Comparison of ENCODE assay signal across 8 mouse cellular contexts in the genomic region with DNA sequence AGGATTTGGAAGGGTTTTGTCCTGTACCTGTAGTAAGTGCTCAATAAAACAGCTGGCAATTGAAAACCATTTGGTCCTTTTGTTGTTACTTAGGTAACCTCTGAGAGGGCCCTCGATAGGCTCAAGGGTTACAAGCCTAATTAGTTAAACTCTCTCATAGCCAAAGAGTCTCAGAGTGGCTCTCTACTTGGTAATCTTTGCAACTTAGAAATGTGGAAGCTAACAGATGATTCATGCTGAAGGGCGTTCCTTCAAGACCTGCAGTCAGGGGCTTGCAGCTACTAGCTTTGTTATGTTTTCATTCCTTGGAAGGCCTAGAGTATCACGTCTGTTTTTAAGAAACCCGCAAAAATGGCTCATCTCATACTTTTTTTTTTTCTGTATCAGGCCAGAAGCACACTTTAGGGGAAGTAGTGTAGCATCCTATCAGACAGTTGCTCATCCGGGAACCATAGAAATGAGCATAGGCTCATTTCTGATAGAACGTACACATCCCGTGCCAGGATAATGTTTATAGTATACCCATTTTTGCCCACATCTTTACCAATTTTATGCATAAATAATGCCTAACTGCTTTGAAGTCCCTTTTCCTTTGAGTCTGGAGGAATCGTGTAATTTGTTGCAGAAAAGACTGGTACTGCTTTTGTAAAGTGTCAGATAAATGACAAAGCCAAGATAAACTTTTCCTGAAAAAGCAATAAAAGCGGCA. TPM values are rescaled to one million over a fixed set of nuclear protein-coding genes. Genes with fewer than 3 reads are reported as not detected.
DNase-seq lines count a peak whose midpoint lies in the region; ATAC-seq and TF ChIP-seq lines count a peak whose summit lies in the region.

No protein-coding gene starts in this region.

- peaks cover 12% of the 10 kb centered on the region for H3K4me1 ChIP-seq in hindbrain, embryonic 13.5 days (replicated peaks)

- peak overlapping the region; percentile 91 for H3K4me3 ChIP-seq in gastrocnemius, adult 2 months
- peak overlapping the region; percentile 85 for H3K4me3 ChIP-seq in hindbrain, embryonic 13.5 days

- no peaks in the 10 kb centered on the region for H3K27me3 ChIP-seq in hindbrain, embryonic 13.5 days

- no peak for ATAC-seq in hindbrain, embryonic 13.5 days (ENCODE audit: low FRiP score)
- ATAC-seq in megakaryocyte, adult 5-6 weeks (ENCODE audit: poor library complexity, severe bottlenecking), result peak; percentile 56

- intact Hi-C loops in gastrocnemius, adult 2 months (cut with DNase I), result loop anchor here (10.0 kb wide), 1 partner anchor 283 kb away; the partner anchor contains the start of gene Cdkn1b
- intact Hi-C loops in gastrocnemius, postnatal 36 days (cut with DNase I), result no loop called here

- H3K9ac ChIP-seq in hindbrain, embryonic 13.5 days, result peak overlapping the region; percentile 94

- WGBS in hindbrain, embryonic 13.5 days, result 79% methylated on average over 9 of the region's 9 CpGs

- no peaks in the 10 kb centered on the region for H3K9me3 ChIP-seq in hindbrain, embryonic 13.5 days

- no peak for TF ChIP-seq CTCF in gastrocnemius, adult 2 months (IDR thresholded peaks at IDR 0.05)

- H3K4me2 ChIP-seq in hindbrain, embryonic 13.5 days, result peak overlapping the region; percentile 61

- no peak for DNase-seq in gastrocnemius, adult 2 months
- DNase-seq in gastrocnemius, postnatal 36 days, result no peak
- peak; percentile 40 for DNase-seq in adipocyte (ENCODE audit: low spot score)
- no peak for DNase-seq in thymus, postnatal 4 days
- DNase-seq in cerebellum, postnatal 10 days, result no peak
- no peak for DNase-seq in left cerebral cortex, adult 9 months (ENCODE audit: low spot score in 2 of 2)

- H3K36me3 ChIP-seq in hindbrain, embryonic 13.5 days, result peaks cover 21% of the 10 kb centered on the region

- H3K27ac ChIP-seq in gastrocnemius, adult 2 months, result peak overlapping the region; percentile 94
- no peak overlapping the region for H3K27ac ChIP-seq in hindbrain, embryonic 13.5 days

RNA-seq across cellular contexts. Expression of gene Borcs5, which starts 2.6 kb away (rescaled TPM):
- 10 to 100 TPM; 15.1 to 17.1 TPM for total RNA-seq in gastrocnemius, adult 2 months (2021)
- total RNA-seq in gastrocnemius, postnatal 36 days (2021), result 10 to 100 TPM; 13.0 to 15.9 TPM
- polyA plus RNA-seq in hindbrain, embryonic 13.5 days (2015; fragmentation: Nextera tagmentation; extraction: Ambion mirVana), result 48.2 and 48.7 TPM in 2 replicates
- total RNA-seq in megakaryocyte, adult 5-6 weeks (2015), result 13.9 and 15.3 TPM in 2 replicates
- total RNA-seq in megakaryocyte, adult 5-6 weeks (2017), result 11.6 and 15.5 TPM in 2 replicates

RNA-seq across cellular contexts. Expression of gene Mansc1, which starts 9.6 kb away (rescaled TPM):
- total RNA-seq in gastrocnemius, adult 2 months (2021), result 1 to 10 TPM in 1 of 2 experiments, under 1 TPM in 1; 0.98 to 1.1 TPM
- total RNA-seq in gastrocnemius, postnatal 36 days (2021), result 1 to 10 TPM in 1 of 2 experiments, under 1 TPM in 1; 0.96 to 1.1 TPM
- polyA plus RNA-seq in hindbrain, embryonic 13.5 days (2015; fragmentation: Nextera tagmentation; extraction: Ambion mirVana), result 0.95 and 1.4 TPM in 2 replicates
- total RNA-seq in megakaryocyte, adult 5-6 weeks (2015), result 1.6 and 4.0 TPM in 2 replicates
- total RNA-seq in megakaryocyte, adult 5-6 weeks (2017), result 0.81 and 1.5 TPM in 2 replicates
